Mouse (Mus musculus) T-helper 2 cell (primary cell): ENCODE measurements around the gene Prrc2c.
"Not testable (repeated sequence)": the region's sequence is repeated elsewhere in the genome, so short reads cannot be mapped to it uniquely, and the experiment has no call there.

Experiments
- in situ Hi-C: fragments of 300-600 bp; cut with MboI, MseI; formaldehyde crosslinking; loops from one replicate; pipeline ENCODE4 v1.15.1; 2025; ENCODE audit warnings: high pct_unique_total_duplicates

Gene Prrc2c

DNA sequence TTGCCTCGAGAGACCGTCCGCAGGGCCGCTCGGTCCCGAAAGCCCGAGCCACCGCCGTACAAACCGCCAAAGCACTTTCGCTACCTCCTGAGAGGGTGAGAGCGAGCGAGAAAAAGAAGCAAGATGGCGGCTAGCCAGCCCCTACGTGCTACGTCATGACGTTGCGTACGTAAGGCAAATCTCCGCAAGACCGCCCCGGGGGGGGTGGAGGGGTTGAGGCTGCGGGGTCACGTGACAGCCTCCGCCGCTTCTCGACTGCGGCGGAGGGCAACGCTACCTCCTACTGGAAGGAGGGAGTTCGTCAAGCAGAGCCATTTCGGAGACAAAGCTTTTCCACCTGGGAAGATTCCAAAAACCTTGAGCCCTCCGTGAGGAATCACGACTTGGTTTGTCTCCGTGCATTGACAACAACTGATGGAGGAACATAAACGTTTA is at the start of gene Prrc2c:
Gene Prrc2c, minus strand, starts transcription at position 156 of the 435 bp plus-strand sequence.
- in situ Hi-C loops: no loop called here

DNA sequence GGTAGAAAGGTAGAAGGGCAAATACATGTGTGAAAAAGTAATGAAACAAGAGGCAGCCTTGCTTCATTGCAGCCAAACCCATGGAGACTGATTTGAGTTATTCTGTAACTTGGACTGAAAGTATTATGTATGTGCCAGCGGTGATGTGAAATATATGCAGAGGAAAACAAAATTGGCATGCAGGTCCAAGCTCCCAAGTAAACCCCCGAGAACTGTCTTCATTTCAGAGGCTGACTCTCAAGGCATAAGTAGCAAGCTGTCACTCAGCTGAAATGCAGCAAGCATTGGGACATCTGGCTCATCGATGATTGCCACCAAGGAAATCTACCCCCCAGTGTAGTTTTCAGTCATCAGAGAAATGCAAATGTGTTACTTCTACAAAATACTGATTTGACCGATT is 44.9 kb upstream of the Prrc2c start:
- in situ Hi-C loops: no loop called here

DNA sequence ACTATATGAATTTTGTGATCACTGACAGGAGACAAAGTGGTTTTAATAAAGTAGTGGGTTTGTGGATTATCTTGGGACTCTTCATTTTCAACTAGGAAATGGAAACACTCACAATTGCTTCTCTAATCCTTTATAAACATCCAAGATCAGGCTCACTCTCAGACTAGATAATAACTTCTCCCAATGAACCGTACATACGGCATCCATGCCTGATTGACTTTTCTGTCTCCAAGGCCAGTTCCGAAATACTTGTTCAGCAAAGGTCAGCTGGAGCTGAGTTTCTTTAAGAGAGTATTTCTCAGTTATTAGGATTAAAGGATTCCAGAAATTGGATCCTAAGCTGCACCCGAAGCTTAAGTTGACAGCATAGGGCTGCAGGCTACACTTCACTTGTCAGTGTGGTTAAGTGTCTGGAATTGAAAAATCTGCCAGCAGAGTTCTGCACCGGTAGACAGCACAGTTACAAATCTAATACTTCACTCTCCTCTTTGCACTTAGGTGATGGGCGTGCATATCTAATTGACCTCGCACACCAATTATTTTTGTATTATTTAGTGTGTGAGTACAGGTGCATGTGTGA is 43.4 kb upstream of the Prrc2c start:
- in situ Hi-C loops: no loop called here

DNA sequence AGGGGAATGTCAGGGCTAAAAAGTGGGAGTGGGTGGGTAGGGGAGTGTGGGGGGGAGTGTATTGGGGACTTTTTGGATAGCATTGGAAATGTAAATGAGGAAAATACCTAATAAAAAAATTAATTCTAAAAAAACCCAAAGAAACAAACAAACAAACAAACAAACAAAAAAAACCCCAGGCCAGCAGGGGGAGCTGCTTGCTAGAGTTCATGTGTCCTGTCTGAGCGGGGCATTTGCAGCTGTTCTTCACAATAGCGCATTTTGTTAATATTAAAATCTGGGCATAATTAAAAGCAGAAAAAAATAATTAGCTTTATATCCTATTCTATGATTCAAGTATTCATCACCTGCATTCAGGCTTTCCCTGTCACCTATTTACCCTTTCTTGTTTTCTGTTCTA is 40.7 kb upstream of the Prrc2c start:
- in situ Hi-C loops: not testable (repeated sequence)

DNA sequence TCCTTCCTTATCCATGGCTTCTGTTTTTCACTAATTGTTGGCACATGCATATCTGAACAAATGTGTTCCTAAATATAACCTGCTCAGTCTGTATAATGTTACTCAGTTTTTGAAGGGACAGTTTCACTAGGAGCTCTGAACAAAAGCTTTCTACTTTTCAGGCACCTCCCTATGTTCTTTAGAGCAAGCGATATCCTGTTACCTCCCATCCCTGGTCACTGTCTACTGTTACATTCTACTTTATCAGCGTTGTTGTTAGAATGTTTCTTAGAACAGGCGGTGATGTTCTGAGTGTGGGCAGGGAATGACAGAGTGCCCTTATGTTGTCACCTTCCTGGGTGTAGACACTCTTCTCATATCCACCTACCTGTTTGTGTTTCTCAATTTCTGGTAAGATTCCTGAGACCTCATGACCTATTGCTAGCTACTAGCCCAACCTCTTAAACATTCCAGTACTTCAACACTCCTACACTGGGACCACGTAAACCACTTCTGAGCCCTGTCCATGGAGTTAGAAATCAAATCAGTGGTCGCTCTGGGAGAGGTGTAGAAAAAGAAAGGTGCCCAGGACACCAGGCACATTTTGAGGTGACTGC is 37.7 kb upstream of the Prrc2c start:
- in situ Hi-C loops: no loop called here

DNA sequence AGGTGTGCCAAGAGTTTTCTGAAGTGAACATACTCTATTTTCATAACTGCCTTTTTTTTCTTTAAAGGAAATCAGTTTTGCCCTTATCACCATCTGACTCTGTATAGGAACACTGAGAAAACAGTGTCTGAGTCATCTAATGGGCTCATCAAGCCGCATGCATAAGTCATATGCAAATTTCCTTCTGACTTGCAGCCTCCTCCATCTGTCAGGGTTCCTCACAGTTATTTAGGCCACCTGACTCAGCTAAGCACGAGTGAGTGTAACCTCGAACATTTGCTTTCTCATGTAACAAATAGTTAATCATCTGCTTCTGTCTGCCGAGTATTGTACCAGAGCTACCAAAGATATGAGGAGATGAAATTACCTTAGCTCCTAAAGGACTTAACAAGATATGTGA is 33.3 kb upstream of the Prrc2c start:
- in situ Hi-C loops: loop anchor here (25.0 kb wide), 1 partner anchor 614 kb away; no protein-coding TSS in a partner anchor

DNA sequence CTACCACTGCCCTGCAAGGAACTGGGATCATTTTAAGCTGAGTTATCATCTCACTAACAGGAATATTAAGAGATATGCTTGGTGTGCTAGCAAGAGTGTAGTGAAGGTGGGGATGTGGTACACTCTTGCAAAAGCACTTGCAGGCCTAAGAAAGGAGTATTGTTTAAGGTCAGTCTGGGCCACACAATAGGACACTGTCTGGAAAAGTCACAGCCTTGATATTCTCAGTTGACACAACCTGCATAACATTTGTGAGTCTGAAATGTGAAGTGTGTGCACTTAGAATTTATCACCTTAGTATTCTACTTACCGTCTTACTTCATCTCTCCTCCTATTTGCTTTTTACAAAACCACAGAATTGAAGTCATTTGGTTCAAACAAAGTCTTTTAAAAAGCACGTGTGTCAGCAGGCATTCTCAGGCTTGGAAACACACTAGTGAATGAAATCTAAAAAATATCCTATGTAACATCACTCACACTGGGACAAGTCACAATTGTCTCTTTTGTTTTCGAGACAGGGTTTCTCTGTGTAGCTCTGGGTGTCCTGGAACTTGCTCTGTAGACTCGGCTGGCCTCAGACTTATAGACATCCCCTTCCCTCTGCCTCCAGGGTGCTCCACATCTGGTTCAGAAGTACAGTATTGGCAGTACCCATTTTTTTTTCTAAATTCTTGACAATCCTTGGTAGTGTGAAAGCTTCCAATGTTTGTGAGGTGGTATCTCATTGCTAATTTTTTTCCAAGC is 31.4 kb upstream of the Prrc2c start:
- in situ Hi-C loops: loop anchor here (25.0 kb wide), 1 partner anchor 616 kb away; no protein-coding TSS in a partner anchor

DNA sequence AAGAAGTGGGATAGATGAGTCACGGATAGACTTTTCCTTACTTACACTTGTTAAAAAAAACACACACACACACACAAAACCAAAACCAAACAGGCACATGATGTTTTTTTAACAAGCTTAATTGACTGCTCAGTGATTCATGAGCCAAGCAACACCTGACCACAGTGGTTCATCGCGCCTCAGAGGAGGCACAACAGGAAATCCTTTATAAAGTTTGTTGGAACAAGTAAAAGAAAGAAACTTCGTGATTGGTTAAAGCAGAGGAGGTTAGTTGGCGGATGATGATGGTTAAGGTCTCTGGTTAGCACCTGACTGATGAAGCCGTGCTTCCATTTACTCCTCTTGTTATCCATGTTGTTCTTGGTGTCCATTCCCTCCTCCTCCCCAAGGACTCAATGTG is 11.7 kb upstream of the Prrc2c start:
- in situ Hi-C loops: loop anchor here (25.0 kb wide), 1 partner anchor 635 kb away; no protein-coding TSS in a partner anchor

DNA sequence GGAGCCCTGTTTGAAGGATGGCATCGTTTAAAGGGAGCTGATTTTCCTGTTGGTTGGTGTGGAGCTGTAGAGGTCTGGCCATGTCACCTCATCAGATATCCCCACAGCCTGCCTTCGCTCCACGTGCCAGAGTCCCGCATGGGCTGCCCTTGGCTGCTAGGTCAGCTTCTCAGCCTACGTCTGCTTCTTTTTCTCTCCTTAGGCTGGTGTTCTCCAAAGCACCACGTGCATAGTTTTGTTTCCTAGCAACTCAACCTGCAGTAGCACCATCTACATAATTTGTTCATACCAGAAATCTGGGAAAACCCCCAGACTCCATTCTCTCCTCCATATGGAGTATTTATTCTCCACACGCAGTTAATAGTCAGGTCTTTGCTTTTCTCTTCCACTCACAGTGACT is 9.3 kb upstream of the Prrc2c start:
- in situ Hi-C loops: loop anchor here (25.0 kb wide), 1 partner anchor 638 kb away; no protein-coding TSS in a partner anchor

DNA sequence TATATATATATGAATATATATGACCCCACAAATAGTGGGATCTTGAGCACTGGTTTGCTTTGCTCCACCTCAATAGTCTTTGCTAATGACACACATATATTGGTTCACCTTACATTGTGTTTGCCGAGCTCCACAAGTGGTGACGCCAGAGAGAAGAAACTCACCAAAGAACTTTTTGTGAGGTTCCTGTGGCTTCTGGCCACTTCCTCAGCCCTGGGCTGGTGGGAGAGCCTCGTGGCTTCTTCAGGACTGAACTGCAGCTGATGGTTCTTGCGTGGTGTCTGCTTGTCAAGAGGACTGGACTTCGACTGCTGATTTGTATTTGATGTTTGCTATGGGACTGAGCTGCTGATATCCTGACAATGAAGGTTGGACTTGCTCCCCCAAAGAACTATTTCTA is 8.4 kb upstream of the Prrc2c start:
- in situ Hi-C loops: no loop called here

DNA sequence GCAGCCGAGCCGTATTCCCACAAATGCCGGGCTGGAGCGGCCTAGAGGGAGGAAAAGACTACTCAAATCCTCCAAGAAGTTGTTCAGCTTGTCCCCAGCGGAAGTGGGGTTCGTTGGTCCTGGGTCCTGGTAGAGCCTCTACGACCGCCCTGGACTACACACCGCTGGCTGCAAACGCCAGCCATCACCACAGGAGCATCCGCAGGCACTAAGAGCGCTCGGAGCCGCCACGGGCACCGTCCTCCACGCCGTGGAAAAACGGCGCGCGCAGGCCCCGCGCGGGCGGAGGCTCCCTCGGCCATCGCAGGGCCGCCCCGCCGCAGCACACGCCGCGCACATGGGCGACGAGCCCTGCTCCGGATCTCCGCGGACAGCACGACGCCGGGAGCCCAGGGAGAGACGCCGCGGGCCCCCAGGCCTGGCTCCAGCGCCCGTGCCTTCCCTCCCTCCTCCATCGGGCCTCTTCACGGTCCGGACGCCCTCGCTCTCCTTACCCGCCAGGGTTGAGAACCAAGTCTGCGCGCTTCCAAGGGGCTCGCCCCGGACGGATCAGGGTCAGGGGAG is 443 bp downstream of the Prrc2c start:
- in situ Hi-C loops: loop anchor here (10.0 kb wide), 1 partner anchor 1335 kb away; no protein-coding TSS in a partner anchor

DNA sequence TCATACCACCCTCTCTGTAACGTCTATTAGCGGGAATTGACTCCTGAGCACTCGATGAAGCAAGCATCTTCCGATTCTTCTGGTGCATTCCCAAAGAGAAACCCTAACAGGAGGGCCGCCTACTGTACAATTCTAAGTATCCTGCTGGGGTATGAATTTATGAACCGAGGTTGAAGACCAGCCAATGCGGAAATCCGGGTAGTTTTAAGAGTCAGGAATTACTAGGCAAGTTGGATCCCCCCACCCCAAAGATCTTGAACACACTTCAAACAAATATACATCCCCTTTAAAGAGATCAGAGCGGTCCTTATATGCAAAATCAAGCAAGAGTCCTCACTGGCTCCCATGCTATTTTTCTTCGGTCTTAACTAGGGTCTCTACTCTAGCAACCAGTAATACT is 950 bp downstream of the Prrc2c start:
- in situ Hi-C loops: loop anchor here (10.0 kb wide), 1 partner anchor 1335 kb away; no protein-coding TSS in a partner anchor

DNA sequence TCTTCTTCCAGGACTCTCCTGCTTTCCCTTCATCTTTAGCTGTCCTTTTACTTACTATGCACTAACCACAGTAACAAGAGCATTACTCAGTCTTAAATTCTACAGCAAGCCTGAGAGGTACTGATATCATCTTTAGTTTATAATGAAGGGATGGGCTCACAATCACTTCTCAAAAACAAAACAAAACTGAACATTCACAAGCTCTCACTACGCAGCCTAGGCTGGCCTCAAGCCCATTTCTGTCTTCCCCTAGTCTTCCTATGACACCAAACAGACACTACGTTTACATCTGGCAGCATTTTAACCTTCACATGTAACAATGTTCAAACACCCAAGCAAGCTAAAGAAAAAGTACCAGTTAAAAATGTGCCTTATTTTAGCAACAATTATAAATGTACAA is 1.9 kb downstream of the Prrc2c start:
- in situ Hi-C loops: loop anchor here (10.0 kb wide), 1 partner anchor 1336 kb away; no protein-coding TSS in a partner anchor

DNA sequence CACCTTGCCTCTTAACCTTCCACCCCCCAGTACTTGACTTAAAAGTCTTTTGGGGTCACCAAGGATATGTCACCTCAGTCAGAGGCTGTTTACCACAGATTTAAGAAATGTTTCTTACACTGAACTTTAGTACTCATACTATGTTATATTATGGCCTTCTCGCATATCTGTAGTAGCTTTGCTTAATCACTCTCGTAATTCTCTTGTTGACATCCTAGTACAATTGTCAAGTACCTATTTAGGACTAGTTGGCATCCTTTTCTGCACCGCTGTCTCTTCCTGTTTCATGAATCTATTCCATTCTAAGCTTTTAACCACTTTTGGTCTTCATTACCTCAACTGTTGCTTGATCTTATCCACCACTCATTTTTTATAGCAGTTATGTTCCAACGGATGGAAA is 5.3 kb downstream of the Prrc2c start:
- in situ Hi-C loops: loop anchor here (10.0 kb wide), 1 partner anchor 1340 kb away; no protein-coding TSS in a partner anchor

DNA sequence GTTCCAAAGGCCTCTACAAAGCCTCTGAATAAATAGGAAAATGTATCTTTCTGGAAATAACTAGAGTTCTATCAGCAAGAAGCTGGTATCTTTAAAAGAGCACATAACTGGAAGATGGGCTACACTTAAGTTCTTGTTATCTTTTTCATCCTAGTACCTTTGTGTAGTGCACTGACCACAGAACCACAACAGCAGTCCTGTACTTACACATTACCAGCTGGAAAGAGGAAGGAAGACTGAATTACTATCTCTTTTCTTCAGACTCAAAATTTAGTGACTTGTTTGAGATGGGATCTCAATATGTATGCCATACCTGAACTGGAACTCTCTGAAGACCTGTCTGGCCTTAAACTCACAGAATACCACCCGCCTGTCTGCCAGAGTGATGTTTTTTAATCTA is 6.1 kb downstream of the Prrc2c start:
- in situ Hi-C loops: loop anchor here (10.0 kb wide), 1 partner anchor 1341 kb away; no protein-coding TSS in a partner anchor

DNA sequence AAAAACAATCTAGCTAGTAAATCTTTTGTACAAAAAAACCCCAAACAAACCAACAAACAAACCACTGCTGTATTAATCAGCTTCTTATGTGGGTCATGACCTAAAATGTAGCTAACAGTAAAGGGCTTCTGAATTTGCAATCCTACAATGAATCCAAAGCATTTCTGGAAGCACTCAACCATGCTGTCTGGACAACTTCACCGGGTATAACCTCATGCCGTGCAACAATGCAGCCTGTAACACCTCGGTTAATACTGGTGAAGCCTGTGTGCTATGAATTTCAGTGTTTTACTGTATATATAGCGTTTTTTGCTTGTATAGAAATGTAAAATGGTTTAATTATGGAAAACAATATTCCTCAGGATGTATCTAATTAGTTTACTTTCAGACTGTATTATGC is 8.3 kb downstream of the Prrc2c start:
- in situ Hi-C loops: loop anchor here (10.0 kb wide), 1 partner anchor 1343 kb away; no protein-coding TSS in a partner anchor

DNA sequence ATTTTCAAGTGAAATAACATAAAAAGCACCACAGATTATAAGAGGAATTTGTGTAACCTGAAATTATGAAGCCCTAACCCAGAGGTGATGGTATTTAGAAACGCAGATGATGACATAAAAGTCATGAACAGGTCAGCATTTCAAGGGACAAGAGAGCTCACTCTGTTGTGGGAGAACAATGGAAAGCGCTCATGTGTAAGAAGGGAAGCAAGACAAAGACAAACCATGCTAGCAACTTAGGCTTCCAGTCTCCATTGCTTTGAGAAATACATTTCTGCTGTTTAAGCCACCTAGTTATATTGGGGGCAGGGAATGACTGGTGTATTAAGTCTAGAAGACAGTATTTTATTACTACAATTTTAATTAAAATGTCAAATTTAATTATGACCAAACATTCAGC is 10.9 kb downstream of the Prrc2c start:
- in situ Hi-C loops: loop anchor here (10.0 kb wide), 1 partner anchor 1205 kb away; no protein-coding TSS in a partner anchor

DNA sequence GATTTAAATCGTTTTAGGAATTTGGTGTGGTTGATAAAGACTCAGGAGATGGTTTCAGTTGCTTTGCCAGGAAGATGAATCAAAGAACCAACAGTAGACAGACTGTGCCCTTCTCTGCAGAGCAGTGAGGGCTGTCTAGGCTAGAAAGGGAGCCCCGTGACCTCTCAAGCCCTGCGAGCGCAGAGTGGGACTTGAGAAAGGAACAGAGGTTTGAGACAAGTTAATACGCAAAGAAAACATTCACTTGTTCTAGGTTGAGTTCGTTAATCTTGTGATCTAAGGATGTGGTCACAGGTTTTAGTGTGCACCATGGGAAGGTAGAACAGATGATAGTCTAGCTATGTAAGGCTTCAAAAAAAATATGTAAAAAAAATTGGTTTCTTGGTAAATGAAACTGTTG is 12.4 kb downstream of the Prrc2c start:
- in situ Hi-C loops: loop anchor here (10.0 kb wide), 1 partner anchor 1207 kb away; no protein-coding TSS in a partner anchor

DNA sequence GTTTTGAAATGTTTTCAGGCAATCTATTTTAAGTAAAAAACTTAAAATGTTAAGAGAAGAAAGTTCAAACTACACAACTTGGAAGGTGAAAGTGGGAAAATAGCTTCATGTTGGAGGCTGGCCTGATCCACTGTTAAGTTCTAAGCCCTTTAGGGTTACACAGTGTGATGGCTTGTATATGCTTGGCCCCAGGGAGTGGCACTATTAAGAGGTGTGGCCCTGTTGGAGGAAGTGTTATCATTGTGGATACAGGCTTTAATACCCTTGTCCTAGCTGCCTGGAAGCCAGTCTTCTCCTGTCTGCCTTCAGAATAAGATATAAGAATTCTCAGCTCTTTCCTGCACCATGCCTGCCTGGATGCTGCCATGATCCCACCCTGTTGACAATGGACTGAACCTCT is 16.7 kb downstream of the Prrc2c start:
- in situ Hi-C loops: loop anchor here (10.0 kb wide), 1 partner anchor 1211 kb away; no protein-coding TSS in a partner anchor

DNA sequence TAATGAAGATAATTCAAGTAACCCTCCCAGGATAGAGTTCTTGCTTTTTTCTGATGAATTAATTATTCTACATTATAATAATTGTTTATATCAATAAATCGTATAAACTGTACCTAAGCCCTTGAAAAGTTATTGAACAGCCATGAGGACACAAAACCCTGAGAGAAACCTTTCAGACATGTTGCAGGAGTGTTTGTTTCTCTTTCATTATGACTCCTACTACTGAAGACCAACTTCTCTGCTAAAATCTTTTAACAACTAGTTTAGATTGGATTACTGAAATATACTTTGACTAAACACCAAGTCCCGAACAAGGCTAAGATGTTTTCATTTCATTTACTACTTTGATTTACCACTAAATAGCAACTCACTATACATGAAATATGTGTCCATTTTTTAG is 19.7 kb downstream of the Prrc2c start:
- in situ Hi-C loops: loop anchor here (10.0 kb wide), 1 partner anchor 1214 kb away; no protein-coding TSS in a partner anchor

DNA sequence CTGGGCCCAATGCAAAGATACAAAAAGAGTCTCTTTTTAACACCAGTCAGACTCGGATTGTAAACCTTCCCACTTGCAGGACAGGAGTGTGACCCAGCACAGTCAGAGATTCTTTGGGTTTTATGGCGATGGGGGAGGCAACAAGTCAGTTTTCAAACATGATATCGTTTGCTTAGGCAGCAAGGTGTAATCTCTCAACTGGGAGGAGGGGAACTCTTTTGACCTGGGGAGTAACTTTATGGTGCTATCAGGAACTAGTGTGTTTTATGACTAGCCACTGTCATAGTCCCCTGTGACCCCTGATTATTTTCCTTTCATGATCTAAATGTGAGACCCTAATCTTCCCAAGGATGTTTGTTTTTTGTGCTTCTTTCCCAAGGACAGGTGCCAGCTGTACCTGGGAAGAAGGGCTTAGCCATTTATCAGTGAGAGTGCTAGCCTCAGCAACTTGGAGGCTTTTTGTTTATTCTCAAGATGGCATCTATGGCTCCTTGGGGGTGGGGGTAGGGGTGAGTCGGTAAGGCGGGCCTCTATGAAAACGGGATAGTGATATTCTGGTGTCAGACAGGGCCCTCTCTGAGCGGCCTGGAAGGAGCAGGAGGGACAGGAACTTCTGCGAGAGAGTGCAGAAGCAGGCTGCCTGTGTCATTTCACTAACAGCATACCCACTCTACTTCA is 39.8 kb downstream of the Prrc2c start:
- in situ Hi-C loops: no loop called here
